Mouse (Mus musculus) 416B (cell line): Measurements from ENCODE around the gene Aatf.
"Not testable (repeated sequence)": the region's sequence is repeated elsewhere in the genome, so short reads cannot be mapped to it uniquely, and the experiment has no call there.

Experiments used
- DNase-seq: peaks from one replicate; pipeline ENCODE4 v3.0.0; 2011; ENCODE audit warnings: low read depth

Aatf gene

GRCm38 (mm10) chr11:84434879-84435278 lies 78.4 kb downstream of the Aatf start:
- DNase-seq = peak; percentile 6

GRCm38 (mm10) chr11:84430336-84430735 lies 83.0 kb downstream of the Aatf start:
- peak; percentile 29 for DNase-seq

DNA sequence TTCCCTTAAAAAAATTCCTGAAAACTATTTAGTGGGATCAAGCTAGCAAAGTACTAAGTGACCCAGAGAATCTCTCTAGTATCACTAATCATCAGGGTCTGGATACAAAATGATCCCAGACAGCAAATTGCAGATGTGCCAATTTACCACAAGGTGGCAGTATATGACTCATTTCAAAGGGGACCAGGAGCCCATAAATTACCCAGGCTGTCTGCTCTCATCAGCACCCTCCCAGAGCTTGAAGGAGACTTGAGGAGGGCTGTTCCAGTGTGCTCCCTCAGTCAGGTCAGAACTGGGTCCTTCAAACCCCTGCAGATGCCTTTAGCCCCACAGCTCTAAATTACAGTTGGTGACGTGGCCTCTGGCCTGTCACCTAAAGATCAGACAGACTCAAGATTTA lies 83.7 kb downstream of the Aatf start:
- peak; percentile 75 for DNase-seq

DNA sequence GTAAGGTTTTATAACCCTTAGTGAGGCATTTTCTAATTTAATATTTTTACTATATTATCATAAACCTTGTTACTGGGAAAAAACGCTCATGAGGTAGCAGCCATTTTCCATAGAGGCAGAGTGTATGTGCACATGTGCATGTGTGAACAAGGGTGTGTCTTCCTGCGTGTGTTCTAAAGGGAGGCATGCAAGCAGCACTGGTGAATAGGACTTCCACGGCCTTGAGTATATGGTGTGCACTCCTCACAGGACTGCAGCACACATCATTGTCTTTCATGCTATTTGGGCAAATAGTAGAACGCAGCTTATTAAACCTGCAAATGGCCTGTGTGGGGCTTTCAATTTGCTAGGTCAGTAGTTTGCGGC lies 86.7 kb downstream of the Aatf start:
- no peak for DNase-seq

DNA sequence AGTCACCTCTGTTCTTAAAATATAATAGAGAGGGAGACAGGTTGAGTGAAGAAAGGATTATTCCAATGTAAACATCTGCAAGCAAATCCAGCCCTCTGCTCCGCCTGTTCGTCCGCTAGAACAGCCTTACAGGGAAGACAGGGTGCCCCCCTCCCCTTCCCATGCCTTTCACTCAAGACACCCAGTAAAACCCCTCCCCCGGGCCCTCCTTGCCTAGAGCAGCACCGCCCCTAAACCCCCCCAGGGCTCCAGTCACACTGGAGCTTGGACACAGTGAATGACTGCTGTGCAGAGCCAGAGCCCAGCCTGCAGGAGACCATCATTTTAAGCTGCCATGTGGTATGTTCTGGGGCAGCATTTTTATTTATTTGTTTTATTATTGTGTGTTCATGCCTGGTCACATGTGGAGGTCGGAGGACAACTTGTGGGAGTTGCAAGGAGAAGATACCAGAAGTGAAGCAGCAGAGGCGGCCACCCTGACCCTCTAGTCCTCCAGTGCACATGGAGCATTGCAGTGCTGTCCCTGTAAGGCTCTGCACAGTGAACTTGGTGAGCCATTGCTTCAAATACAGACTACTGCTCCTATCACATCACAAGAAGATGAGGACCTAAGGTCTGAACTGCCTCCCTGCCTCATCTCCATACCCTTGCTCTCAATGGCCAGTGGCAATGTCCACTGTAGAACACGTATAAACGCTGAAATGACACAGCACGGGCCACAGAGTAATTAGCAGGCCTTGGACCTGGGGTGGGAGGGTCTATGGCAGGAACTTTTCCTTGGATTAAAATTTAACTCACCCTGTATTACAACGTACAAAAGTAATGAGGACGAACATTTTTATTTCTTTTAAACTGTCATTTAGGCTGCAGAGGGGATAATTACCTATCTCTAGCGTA lies 87.3 kb downstream of the Aatf start:
- no peak for DNase-seq

DNA sequence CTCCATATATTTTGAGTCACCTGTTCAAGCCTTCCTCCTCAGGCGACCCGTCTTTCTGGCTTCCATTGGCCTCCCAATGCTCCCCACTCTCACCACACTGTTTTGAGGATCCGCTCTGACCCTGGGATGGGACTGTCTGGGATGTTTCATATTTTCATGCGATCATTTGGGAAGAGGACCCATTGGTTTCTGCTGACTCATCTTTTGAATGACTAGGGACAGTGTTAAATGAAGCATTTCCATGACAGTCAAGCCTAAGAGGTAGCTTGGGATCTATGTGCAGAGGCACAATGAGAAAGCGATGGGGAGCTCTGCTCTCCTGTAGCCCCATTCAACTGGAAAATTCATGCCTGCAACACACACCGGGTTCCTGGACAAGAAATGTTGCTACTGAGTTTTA lies 92.5 kb downstream of the Aatf start:
- DNase-seq = no peak

DNA sequence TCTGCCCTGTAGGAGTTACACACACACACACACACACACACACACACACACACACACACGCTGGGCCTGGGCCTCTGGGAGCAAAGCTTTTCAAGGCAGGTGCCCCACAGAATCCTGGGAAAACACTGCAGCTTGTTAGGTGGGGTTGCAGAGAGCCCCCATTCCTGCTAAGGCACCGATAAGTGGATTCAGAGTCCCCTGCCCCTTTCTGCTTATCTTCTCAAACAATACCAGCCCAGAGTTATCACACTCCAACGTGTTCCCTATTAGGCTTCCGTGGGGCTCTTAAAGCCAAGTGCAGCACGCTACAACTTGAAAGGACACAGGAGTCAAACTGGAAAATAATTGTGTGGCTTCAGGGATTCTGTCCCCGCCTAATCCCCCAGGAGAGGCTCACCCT lies 100.2 kb downstream of the Aatf start:
- no peak for DNase-seq

GRCm38 (mm10) chr11:84412201-84412934 lies 101.0 kb downstream of the Aatf start:
- no peak for DNase-seq

DNA sequence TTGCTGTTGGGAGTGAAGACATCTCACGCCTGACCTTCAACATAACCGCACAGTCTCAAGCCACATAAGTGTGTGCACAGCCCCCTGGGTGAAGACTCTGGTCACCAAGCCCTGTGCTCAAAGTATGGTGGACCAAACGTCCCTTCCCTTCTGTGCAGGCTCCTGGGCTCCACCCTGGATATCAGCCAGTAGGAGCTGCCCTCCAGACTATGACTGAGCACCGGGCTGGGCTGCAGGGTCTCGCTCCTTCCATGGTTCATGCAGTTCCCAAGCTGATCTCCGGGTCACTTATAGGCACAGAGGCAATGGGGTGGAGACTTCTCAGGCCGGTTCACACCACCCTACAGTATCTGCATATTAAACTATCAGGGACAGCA lies 101.7 kb downstream of the Aatf start:
- no peak for DNase-seq

- DNase-seq = no peak
These were observed 102.3 kb downstream of the Aatf start for GRCm38 (mm10) chr11:84410879-84411641.

- DNase-seq = no peak
These were observed 102.9 kb downstream of the Aatf start for GRCm38 (mm10) chr11:84410383-84410782.

DNA sequence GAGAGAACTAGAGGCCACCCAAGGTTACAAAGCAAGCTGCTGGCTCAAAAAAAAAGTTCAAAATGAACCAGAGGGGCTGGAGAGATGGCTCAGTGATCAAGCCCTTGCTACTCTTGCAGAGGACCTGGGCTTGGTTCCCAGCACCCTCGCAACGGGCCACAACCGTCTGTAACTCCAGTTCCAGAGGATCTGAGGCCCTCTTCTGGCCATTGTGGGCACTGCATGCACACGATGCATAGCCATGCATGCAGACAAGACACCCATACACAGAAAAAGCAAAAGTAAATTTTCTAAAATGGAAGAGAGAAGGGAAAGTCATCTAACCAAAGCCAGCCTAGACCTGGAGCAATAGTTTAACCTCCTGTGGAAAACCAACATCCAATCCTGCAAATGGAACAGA lies 106.6 kb downstream of the Aatf start:
- DNase-seq = no peak

- peak; percentile 6 for DNase-seq
These were observed 118.3 kb downstream of the Aatf start for GRCm38 (mm10) chr11:84395010-84395409.

DNA sequence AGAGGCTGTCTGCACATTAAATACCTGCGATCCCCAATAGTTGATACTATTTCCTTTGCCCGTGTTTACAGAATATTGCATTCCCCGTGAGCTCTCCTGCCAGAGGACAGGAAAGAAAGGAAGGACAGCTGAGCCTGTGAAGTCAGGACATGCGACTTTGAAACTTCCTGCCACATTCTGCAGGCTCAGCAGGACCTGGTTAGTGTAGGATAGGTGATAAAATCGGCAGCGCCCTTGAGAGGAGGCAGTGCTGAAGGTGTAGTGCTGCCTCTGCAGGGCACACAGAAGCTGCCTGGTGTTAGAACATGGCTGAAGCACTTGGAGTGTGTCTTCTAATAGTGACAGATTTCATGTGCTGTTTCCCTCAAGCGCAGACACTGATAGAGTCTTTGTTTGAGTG lies 119.8 kb downstream of the Aatf start:
- no peak for DNase-seq

GRCm38 (mm10) chr11:84392066-84392465 lies 121.3 kb downstream of the Aatf start:
- not testable (repeated sequence) for DNase-seq

- DNase-seq = no peak
These were observed 122.2 kb downstream of the Aatf start for GRCm38 (mm10) chr11:84391126-84391525.

- DNase-seq = no peak
These were observed 124.0 kb downstream of the Aatf start for GRCm38 (mm10) chr11:84389332-84389731.

DNA sequence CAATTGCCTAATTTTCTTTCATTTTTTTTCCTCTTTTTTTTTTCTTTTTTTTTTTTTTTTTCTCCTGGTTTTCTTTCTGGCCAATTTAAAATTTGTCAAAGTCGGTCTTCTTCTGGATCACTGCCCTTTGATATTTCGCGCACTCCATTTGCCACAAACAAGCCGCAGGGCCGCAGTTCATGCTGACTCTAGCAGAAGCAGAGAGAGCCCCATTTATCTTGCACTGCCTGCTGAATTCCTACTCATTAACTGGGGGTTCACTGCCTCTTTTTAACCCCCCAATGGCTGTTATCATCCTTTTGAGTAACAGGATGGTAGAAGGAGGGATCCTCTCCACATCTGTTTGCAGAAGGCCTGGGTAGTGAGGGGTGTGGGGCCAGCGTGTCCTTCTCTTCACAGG lies 129.4 kb downstream of the Aatf start:
- DNase-seq = no peak

GRCm38 (mm10) chr11:84382450-84382849 lies 130.9 kb downstream of the Aatf start:
- DNase-seq = no peak

DNA sequence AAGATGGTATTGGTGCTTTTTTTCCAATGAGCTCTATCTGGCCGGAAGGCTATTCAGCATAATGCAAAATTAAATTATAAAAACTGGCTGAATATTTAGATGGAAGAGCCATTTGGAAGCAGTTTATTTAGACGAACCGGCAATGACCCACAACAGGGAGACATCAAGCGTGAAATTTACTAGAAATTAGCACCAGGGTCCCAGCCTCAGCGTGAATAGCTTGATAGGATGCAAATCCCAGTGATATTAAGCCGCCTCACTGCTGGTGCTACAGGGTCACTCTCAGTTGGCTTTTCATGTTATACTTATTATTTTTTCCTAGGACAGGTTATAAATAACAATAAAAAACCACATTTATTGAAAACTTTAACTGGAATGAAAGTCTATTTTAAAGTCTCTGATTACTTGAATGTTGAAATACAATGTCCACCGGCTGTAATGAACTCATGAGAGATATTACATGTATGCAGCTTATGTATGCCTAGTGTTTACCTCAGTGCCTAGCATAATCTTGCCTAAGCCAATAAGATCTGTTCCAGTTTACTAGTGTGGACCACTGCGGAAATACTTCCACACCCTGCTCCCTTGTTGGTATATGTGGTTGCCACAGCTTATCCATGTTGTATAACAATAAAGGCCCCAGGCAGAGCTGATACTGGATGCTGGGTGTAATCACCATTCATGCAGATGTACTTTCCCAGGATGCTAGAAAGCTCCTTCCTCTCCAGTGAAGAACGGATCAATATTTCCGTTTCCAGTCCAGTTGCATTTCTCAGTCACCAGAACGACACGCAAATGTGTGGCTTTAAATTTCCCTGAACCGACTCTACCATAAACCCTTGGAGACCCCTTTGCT lies 136.6 kb downstream of the Aatf start:
- DNase-seq = no peak

- DNase-seq = peak; percentile 46
These were observed 137.3 kb downstream of the Aatf start for GRCm38 (mm10) chr11:84375951-84376496.
